ENCODE assay signal across 31 mouse cellular contexts in genomic region chrX:47068476-47068875, GRCm38 (mm10).
DNase-seq lines count a peak whose midpoint lies in the region; ATAC-seq lines count a peak whose summit lies in the region.
"Had no signal": no experiment of that assay in that cellular context is flagged by ENCODE, and none has a peak within 500 bp of the region (broad histone marks: within the 10 kb centered on the region; RNA-seq: fewer than 3 reads in every experiment).

No protein-coding gene starts in this region.

- ATAC-seq in neural tube, embryonic 15.5 days (ENCODE audit: low FRiP score), result no peak
- ATAC-seq: activated CD4-positive, CD25-positive, alpha-beta regulatory T cell, adult 4 months; forebrain, embryonic 15.5 days; hindbrain, postnatal 0 days; intestine, embryonic 15.5 days; liver, embryonic 12.5 days; liver, postnatal 0 days; lung, postnatal 0 days had no signal

- H3K4me3 ChIP-seq in neural tube, embryonic 15.5 days (replicated peaks), result no peak overlapping the region
- H3K4me3 ChIP-seq: forebrain, embryonic 15.5 days; hindbrain, embryonic 12.5 days; intestine, embryonic 15.5 days; left cerebral cortex, adult 2 months; liver, embryonic 12.5 days; megakaryocyte, embryonic 14.5 days; midbrain, embryonic 12.5 days; neural tube, embryonic 13.5 days had no signal

- H3K4me1 ChIP-seq in neural tube, embryonic 15.5 days, result no peaks in the 10 kb centered on the region
- H3K4me1 ChIP-seq: forebrain, embryonic 15.5 days; hindbrain, embryonic 12.5 days; intestine, embryonic 15.5 days; liver, embryonic 12.5 days; megakaryocyte, embryonic 14.5 days; midbrain, embryonic 12.5 days; neural tube, embryonic 13.5 days had no signal

- peak; percentile 35 to 64 for DNase-seq in cerebellum, postnatal 10 days
- no peak for DNase-seq in cerebellum, postnatal 36 days
- DNase-seq in heart, adult 11 months, result peak; percentile 55
- DNase-seq in heart, postnatal 4 days, result no peak
- peak; percentile 13 for DNase-seq in left cerebral cortex, postnatal 4 days
- DNase-seq in left cerebral cortex, postnatal 10 days (ENCODE audit: extremely low spot score in 1 of 2, low spot score in 2 of 2), result no peak
- DNase-seq in right cerebral cortex, postnatal 4 days, result peak; percentile 1
- DNase-seq: adrenal gland, adult 2 months; adrenal gland, postnatal 36 days; cerebellum, adult 9-10 months; gastrocnemius, postnatal 10 days; heart, postnatal 14 days; kidney, adult 2 months; kidney, postnatal 36 days; liver, postnatal 0 days; lung, postnatal 4 days; thymus, adult 2 months; thymus, postnatal 36 days had no signal

- no peaks in the 10 kb centered on the region for H3K9me3 ChIP-seq in neural tube, embryonic 15.5 days (replicated peaks)
- H3K9me3 ChIP-seq: forebrain, embryonic 15.5 days; hindbrain, embryonic 12.5 days; intestine, embryonic 15.5 days; liver, embryonic 12.5 days; megakaryocyte, embryonic 14.5 days; midbrain, embryonic 12.5 days; neural tube, embryonic 13.5 days had no signal

- no peaks in the 10 kb centered on the region for H3K27me3 ChIP-seq in neural tube, embryonic 15.5 days (replicated peaks)
- H3K27me3 ChIP-seq: CH12.LX; forebrain, embryonic 15.5 days; hindbrain, embryonic 12.5 days; intestine, embryonic 15.5 days; liver, embryonic 12.5 days; midbrain, embryonic 12.5 days; neural tube, embryonic 13.5 days had no signal

- WGBS in neural tube, embryonic 15.5 days, result 93% methylated on average over 4 of the region's 4 CpGs

- H3K27ac ChIP-seq in neural tube, embryonic 15.5 days (replicated peaks), result no peak overlapping the region
- H3K27ac ChIP-seq: forebrain, embryonic 15.5 days; hindbrain, embryonic 12.5 days; hindbrain, postnatal 0 days; intestine, embryonic 15.5 days; left cerebral cortex, adult 2 months; liver, embryonic 12.5 days; midbrain, embryonic 12.5 days; neural tube, embryonic 13.5 days had no signal

- H3K9ac ChIP-seq in neural tube, embryonic 15.5 days (replicated peaks), result no peak overlapping the region
- H3K9ac ChIP-seq: forebrain, embryonic 15.5 days; hindbrain, embryonic 12.5 days; intestine, embryonic 15.5 days; liver, embryonic 12.5 days; liver, postnatal 0 days; midbrain, embryonic 12.5 days; neural tube, embryonic 13.5 days had no signal

- intact Hi-C loops in left cerebral cortex, postnatal 4 days (cut with DNase I), result no loop called here
- intact Hi-C loops in left cerebral cortex, postnatal 10 days (cut with DNase I), result no loop called here

- H3K36me3 ChIP-seq in neural tube, embryonic 15.5 days, result no peaks in the 10 kb centered on the region
- H3K36me3 ChIP-seq: forebrain, embryonic 15.5 days; hindbrain, embryonic 12.5 days; intestine, embryonic 15.5 days; liver, embryonic 12.5 days; midbrain, embryonic 12.5 days; neural tube, embryonic 13.5 days had no signal

- H3K4me2 ChIP-seq in neural tube, embryonic 15.5 days, result no peak overlapping the region
- H3K4me2 ChIP-seq: forebrain, embryonic 15.5 days; hindbrain, embryonic 12.5 days; intestine, embryonic 15.5 days; liver, embryonic 12.5 days; midbrain, embryonic 12.5 days; neural tube, embryonic 13.5 days had no signal

Comparison
In these comparisons a context has a peak if more than half of its experiments do, and no peak if none do; other contexts are left out.
1. DNase-seq: peak in cerebellum, postnatal 10 days (2 of 2), heart, adult 11 months (single experiment), left cerebral cortex, postnatal 4 days (single experiment) and right cerebral cortex, postnatal 4 days (single experiment); none in cerebellum, postnatal 36 days (0 of 2), heart, postnatal 4 days (single experiment) and left cerebral cortex, postnatal 10 days (0 of 2).